Mouse (Mus musculus): ENCODE data around the gene Efcab14. TPM values are rescaled to one million over a fixed set of nuclear protein-coding genes. Genes with fewer than 3 reads are reported as not detected.

Efcab14 gene
- polyA plus RNA-seq, 1 experiment from 2014 or later, result 45.7 TPM

- H3K4me3 ChIP-seq (replicated peaks), result no peak overlapping the region
Measured at GRCm38 (mm10) chr4:115821431-115821830, 83.9 kb downstream of the Efcab14 start.

GRCm38 (mm10) chr4:115821928-115822327 lies 84.4 kb downstream of the Efcab14 start:
- no peak for ATAC-seq (ENCODE audit: insufficient number of reproducible peaks, low FRiP score, low TSS enrichment, low read depth)
- Histone ChIP-seq H3K4me3 (replicated peaks) (no peak overlapping the region), H3K9me3 (replicated peaks) (no peaks in the 10 kb centered on the region), H3K27me3 (no peaks in the 10 kb centered on the region), H3K4me1 (0 out of 2 replicates have a peak, but pooled peaks cover under 1% of the 10 kb centered on the region), H3K9ac (no peak overlapping the region), H3K36me3 (peaks cover 8% of the 10 kb centered on the region; the same call in 1 of the 2 replicates), H3K27ac (replicated peaks) (no peak overlapping the region), H3K4me2 (replicated peaks) (no peak overlapping the region)
- WGBS, result 75% methylated on average over 3 of the region's 3 CpGs

More at GRCm38 (mm10) chr4:115821431-115821830, 83.9 kb downstream of the Efcab14 start:
- Histone ChIP-seq H3K4me2 (replicated peaks) (no peak overlapping the region), H3K4me1 (no peaks in the 10 kb centered on the region), H3K27ac (replicated peaks) (no peak overlapping the region), H3K27me3 (no peaks in the 10 kb centered on the region), H3K9me3 (replicated peaks) (no peaks in the 10 kb centered on the region), H3K9ac (no peak overlapping the region), H3K36me3 (peaks cover 8% of the 10 kb centered on the region; the same call in 1 of the 2 replicates)
- no peak for ATAC-seq (ENCODE audit: insufficient number of reproducible peaks, low FRiP score, low TSS enrichment, low read depth)

- Histone ChIP-seq H3K27me3 (no peaks in the 10 kb centered on the region), H3K36me3 (peaks cover 2% of the 10 kb centered on the region; the same call in 1 of the 2 replicates), H3K27ac (replicated peaks) (no peak overlapping the region), H3K9me3 (replicated peaks) (no peaks in the 10 kb centered on the region), H3K4me1 (peaks cover 15% of the 10 kb centered on the region), H3K9ac (no peak overlapping the region), H3K4me2 (replicated peaks) (no peak overlapping the region), H3K4me3 (replicated peaks) (no peak overlapping the region)
- 37% methylated on average over 2 of the region's 2 CpGs for WGBS
- ATAC-seq (ENCODE audit: insufficient number of reproducible peaks, low FRiP score, low TSS enrichment, low read depth), result no peak
Measured at GRCm38 (mm10) chr4:115824178-115824577, 86.6 kb downstream of the Efcab14 start.

- ATAC-seq (ENCODE audit: insufficient number of reproducible peaks, low FRiP score, low TSS enrichment, low read depth), result no peak
- peaks cover 19% of the 10 kb centered on the region for H3K4me1 ChIP-seq
- no peak overlapping the region for H3K4me2 ChIP-seq (replicated peaks)
- 84% methylated on average over 2 of the region's 2 CpGs for WGBS
- H3K4me3 ChIP-seq (replicated peaks), result no peak overlapping the region
- H3K9me3 ChIP-seq (replicated peaks), result no peaks in the 10 kb centered on the region
- H3K9ac ChIP-seq, result no peak overlapping the region
- no peaks in the 10 kb centered on the region for H3K36me3 ChIP-seq
- H3K27ac ChIP-seq (replicated peaks), result no peak overlapping the region
- H3K27me3 ChIP-seq, result no peaks in the 10 kb centered on the region
Measured at GRCm38 (mm10) chr4:115825271-115825670, 87.7 kb downstream of the Efcab14 start.

Other genes starting within 250 kb of the Efcab14 start
- gene Cyp4a14, start 241.6 kb upstream of the Efcab14 start, polyA plus RNA-seq (2015; fragmentation: Nextera tagmentation; extraction: Ambion mirVana), result not detected in 2 replicates
- not detected in 2 replicates for gene Cyp4a10, start 219.5 kb upstream of the Efcab14 start, polyA plus RNA-seq (2015; fragmentation: Nextera tagmentation; extraction: Ambion mirVana)
- not detected in 2 replicates for gene Cyp4a31, start 174.1 kb upstream of the Efcab14 start, polyA plus RNA-seq (2015; fragmentation: Nextera tagmentation; extraction: Ambion mirVana)
- not detected in 2 replicates for gene Cyp4a32, start 136.8 kb upstream of the Efcab14 start, polyA plus RNA-seq (2015; fragmentation: Nextera tagmentation; extraction: Ambion mirVana)
- 4.3 and 4.4 TPM in 2 replicates for gene Cyp4b1, start 90.0 kb upstream of the Efcab14 start, polyA plus RNA-seq (2015; fragmentation: Nextera tagmentation; extraction: Ambion mirVana)
- 0.35 TPM in 2 replicates for gene Tex38, start 43.3 kb downstream of the Efcab14 start, polyA plus RNA-seq (2015; fragmentation: Nextera tagmentation; extraction: Ambion mirVana)
- gene Atpaf1, start 47.1 kb downstream of the Efcab14 start, polyA plus RNA-seq (2015; fragmentation: Nextera tagmentation; extraction: Ambion mirVana), result 49.6 and 51.1 TPM in 2 replicates
- 14.5 and 15.5 TPM in 2 replicates for gene Mob3c, start 90.3 kb downstream of the Efcab14 start, polyA plus RNA-seq (2015; fragmentation: Nextera tagmentation; extraction: Ambion mirVana)
- 33.1 and 33.2 TPM in 2 replicates for gene Mknk1, start 101.5 kb downstream of the Efcab14 start, polyA plus RNA-seq (2015; fragmentation: Nextera tagmentation; extraction: Ambion mirVana)
- gene Kncn, start 146.7 kb downstream of the Efcab14 start, polyA plus RNA-seq (2015; fragmentation: Nextera tagmentation; extraction: Ambion mirVana), result not detected in 2 replicates
- 0.23 TPM in 1 of 2 replicates, not detected in the other for gene 6430628N08Rik, start 152.9 kb downstream of the Efcab14 start, polyA plus RNA-seq (2015; fragmentation: Nextera tagmentation; extraction: Ambion mirVana)
- gene Dmbx1, start 202.2 kb downstream of the Efcab14 start, polyA plus RNA-seq (2015; fragmentation: Nextera tagmentation; extraction: Ambion mirVana), result 3.3 TPM in 2 replicates